Mouse (Mus musculus): ENCODE data around the gene Dhcr7. TPM values are rescaled to one million over a fixed set of nuclear protein-coding genes. Genes with fewer than 3 reads are reported as not detected.

Dhcr7 gene
- polyA plus RNA-seq, 1 experiment from 2014 or later: 54.5 TPM

DNA sequence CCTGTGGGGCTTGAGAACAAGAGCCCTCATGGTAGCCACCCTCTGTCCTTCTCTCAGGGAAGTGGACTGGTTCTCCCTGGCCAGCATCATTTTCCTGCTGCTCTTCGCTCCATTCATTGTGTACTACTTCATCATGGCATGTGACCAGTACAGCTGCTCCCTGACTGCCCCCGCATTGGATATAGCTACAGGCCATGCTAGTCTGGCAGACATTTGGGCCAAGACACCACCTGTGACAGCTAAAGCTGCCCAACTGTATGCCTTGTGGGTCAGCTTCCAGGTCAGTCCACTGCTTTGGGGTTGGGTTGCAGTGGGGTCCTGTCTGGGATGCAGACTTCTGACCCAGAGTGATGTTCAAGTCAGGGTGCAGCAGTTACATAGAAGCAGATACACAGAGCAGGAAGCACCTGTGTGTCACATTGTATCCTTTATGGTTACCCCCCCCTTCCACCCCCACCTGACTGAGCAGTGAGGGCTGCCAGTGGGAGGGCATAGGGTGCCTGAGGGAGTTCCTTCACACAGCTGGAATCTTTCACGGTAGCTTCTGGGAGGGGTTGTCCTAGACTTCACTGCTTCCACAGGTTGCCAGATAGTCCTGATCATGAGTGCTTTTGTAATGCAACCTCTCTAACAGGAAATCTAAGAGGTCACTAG is 14.9 kb downstream of the Dhcr7 start:
- H3K9me3 ChIP-seq: no peaks in the 10 kb centered on the region
- H3K9ac ChIP-seq: no peak overlapping the region
- no peaks in the 10 kb centered on the region for H3K27me3 ChIP-seq
- no peak overlapping the region for H3K4me2 ChIP-seq
- peaks cover 62% of the 10 kb centered on the region for H3K36me3 ChIP-seq
- no peak for ATAC-seq (ENCODE audit: low FRiP score)
- no peak overlapping the region for H3K27ac ChIP-seq
- 90% methylated on average over 3 of the region's 3 CpGs for WGBS
- H3K4me1 ChIP-seq (replicated peaks): peaks cover 38% of the 10 kb centered on the region
- no peak overlapping the region for H3K4me3 ChIP-seq

DNA sequence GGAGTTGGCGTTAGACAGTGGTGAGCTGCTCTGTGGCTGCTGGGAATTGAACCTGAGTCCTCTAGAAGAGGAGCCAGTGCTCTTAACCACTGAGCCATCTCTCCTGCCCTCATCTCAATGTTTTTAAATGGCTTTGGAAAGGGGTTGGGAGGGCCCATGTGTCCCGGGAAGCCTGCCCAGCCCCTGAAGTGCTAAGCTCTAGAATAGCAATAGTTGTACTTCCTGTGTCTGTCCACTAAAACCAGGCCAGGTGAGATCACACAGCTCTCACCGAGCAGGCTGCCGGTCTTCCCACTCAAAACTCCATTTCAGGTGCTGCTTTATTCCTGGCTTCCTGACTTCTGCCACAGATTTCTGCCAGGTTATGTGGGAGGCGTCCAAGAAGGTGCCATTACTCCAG is 17.2 kb downstream of the Dhcr7 start:
- no peaks in the 10 kb centered on the region for H3K9me3 ChIP-seq
- no peak for ATAC-seq (ENCODE audit: low FRiP score)
- H3K27ac ChIP-seq: no peak overlapping the region
- 96% methylated on average over 5 of the region's 5 CpGs for WGBS
- H3K4me2 ChIP-seq: no peak overlapping the region
- peaks cover 82% of the 10 kb centered on the region for H3K36me3 ChIP-seq
- peaks cover 15% of the 10 kb centered on the region for H3K4me1 ChIP-seq (replicated peaks)
- no peak overlapping the region for H3K9ac ChIP-seq
- H3K27me3 ChIP-seq: no peaks in the 10 kb centered on the region
- no peak overlapping the region for H3K4me3 ChIP-seq

DNA sequence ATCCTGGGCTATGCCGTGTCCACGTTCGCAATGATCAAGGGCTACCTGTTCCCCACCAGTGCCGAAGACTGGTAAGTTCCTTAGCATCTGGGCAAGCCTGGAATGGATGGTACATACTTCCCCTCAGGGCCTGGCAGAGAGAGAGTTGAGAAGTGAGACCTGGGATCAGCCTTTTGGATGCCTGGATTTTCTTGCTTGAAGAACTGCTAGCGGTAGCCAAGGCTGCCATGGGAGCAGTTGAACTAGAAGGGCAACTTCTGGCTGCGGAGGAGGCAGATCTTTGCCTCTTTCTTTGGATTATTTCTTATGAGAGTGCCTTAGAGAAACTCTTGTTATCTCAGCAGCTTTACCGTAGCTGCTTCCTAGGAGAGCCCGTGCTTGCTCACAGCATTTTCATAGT is 18.4 kb downstream of the Dhcr7 start:
- WGBS: 95% methylated on average over 8 of the region's 8 CpGs
- H3K9me3 ChIP-seq: no peaks in the 10 kb centered on the region
- H3K27ac ChIP-seq: no peak overlapping the region
- no peak overlapping the region for H3K9ac ChIP-seq
- no peaks in the 10 kb centered on the region for H3K27me3 ChIP-seq
- H3K4me2 ChIP-seq: no peak overlapping the region
- H3K4me1 ChIP-seq (replicated peaks): 0 out of 2 replicates have a peak, but pooled peaks cover 3% of the 10 kb centered on the region
- ATAC-seq (ENCODE audit: low FRiP score): no peak
- H3K4me3 ChIP-seq: no peak overlapping the region
- peaks cover 94% of the 10 kb centered on the region for H3K36me3 ChIP-seq

GRCm38 (mm10) chr7:143848127-143848767 is 25.3 kb downstream of the Dhcr7 start:
- 94% methylated on average over 5 of the region's 5 CpGs for WGBS
- Histone ChIP-seq H3K27ac (no peak overlapping the region), H3K36me3 (peaks cover 59% of the 10 kb centered on the region), H3K9me3 (no peaks in the 10 kb centered on the region), H3K27me3 (no peaks in the 10 kb centered on the region), H3K4me3 (no peak overlapping the region), H3K9ac (no peak overlapping the region), H3K4me2 (no peak overlapping the region), H3K4me1 (replicated peaks) (no peaks in the 10 kb centered on the region)
- no peak for ATAC-seq (ENCODE audit: low FRiP score)

DNA sequence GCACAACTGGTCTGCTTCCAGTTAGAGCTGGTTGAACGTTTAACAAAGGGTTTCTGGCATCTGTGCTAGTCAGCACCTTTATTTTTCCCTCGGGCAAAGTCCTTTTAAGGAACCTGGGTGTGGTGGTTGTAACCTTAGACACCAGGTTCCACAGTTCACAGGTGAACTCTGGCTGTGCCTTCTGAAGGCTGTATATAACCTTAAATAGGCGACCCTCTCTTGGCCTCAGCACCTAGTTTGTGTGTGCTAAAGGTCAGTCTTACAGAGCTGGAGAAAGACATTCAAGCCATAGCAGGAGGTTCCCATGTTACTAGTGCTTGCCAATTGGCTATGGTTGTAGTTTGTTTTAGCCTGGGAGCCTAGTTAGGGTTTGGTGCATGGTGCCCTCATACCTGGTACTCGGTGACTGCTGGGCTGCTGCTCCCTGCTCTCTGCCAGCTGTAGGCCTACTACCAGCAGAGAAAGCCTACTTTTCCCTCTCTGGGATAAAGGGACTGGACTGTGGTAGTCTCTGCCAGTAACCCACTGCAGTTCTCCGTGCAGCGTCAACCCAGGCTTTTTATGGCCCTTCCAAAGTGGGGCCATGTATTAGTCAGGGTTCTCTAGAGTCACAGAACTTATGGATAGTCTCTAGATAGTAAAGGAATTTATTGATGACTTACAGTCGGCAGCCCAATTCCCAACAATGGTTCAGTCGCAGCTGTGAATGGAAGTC is 26.0 kb downstream of the Dhcr7 start:
- no peaks in the 10 kb centered on the region for H3K4me1 ChIP-seq (replicated peaks)
- H3K27ac ChIP-seq: no peak overlapping the region
- ATAC-seq (ENCODE audit: low FRiP score): no peak
- WGBS: 94% methylated on average over 8 of the region's 8 CpGs
- H3K4me3 ChIP-seq: no peak overlapping the region
- no peaks in the 10 kb centered on the region for H3K27me3 ChIP-seq
- H3K9ac ChIP-seq: no peak overlapping the region
- no peak overlapping the region for H3K4me2 ChIP-seq
- H3K36me3 ChIP-seq: peaks cover 52% of the 10 kb centered on the region
- no peaks in the 10 kb centered on the region for H3K9me3 ChIP-seq

- Histone ChIP-seq H3K36me3 (no peaks in the 10 kb centered on the region), H3K4me1 (replicated peaks) (no peaks in the 10 kb centered on the region), H3K4me3 (no peak within 1 kb of the TSS), H3K4me2 (no peak within 1 kb of the TSS), H3K27ac (no peak within 1 kb of the TSS), H3K9ac (no peak within 1 kb of the TSS), H3K9me3 (0 out of 2 replicates have a peak, but pooled peaks cover 2% of the 10 kb centered on the region), H3K27me3 (no peaks in the 10 kb centered on the region)
- WGBS: 88% methylated on average over 2 of the region's 2 CpGs
- ATAC-seq (ENCODE audit: low FRiP score): no peak
These were observed 43.6 kb downstream of the Dhcr7 start, which contains the start of gene Gm498 for GRCm38 (mm10) chr7:143866538-143866937. Gene Gm498, plus strand, starts transcription at chr7:143866838.

GRCm38 (mm10) chr7:143868874-143869273 is 45.9 kb downstream of the Dhcr7 start:
- WGBS: 87% methylated on average over 4 of the region's 4 CpGs
- no peak overlapping the region for H3K4me2 ChIP-seq
- no peak for ATAC-seq (ENCODE audit: low FRiP score)

DNA sequence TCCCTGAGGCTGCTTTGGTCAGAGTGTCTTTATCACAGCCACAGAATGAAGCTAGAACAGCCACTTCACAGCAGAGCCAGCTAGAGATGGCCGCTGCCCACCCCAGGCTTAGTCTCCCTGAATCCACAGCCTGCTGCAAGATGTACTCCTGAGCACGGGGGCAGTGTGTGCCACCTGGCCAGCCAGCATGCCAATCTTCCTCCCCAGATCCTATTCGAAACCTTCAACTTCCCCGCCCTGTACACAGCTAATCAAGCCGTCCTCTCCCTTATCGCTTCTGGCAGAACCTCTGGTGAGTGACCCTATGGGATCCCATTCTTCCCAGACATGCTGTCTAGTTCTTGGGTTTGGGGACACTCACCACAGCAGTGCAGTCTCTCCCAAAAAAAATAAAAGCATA is 60.8 kb downstream of the Dhcr7 start:
- Histone ChIP-seq H3K9me3 (no peaks in the 10 kb centered on the region), H3K4me1 (replicated peaks) (no peaks in the 10 kb centered on the region), H3K27me3 (no peaks in the 10 kb centered on the region), H3K9ac (no peak overlapping the region), H3K36me3 (no peaks in the 10 kb centered on the region), H3K27ac (no peak overlapping the region), H3K4me3 (no peak overlapping the region), H3K4me2 (no peak overlapping the region)
- 86% methylated on average over 6 of the region's 6 CpGs for WGBS
- ATAC-seq (ENCODE audit: low FRiP score): no peak

More at GRCm38 (mm10) chr7:143868874-143869273, 45.9 kb downstream of the Dhcr7 start:
- Histone ChIP-seq H3K9ac (no peak overlapping the region), H3K4me3 (no peak overlapping the region), H3K36me3 (no peaks in the 10 kb centered on the region), H3K9me3 (peaks cover 2% of the 10 kb centered on the region; the same call in 1 of the 2 replicates), H3K27me3 (no peaks in the 10 kb centered on the region), H3K4me1 (replicated peaks) (no peaks in the 10 kb centered on the region), H3K27ac (no peak overlapping the region)

- 74% methylated on average over 2 of the region's 2 CpGs for WGBS
- no peaks in the 10 kb centered on the region for H3K4me1 ChIP-seq (replicated peaks)
- no peak overlapping the region for H3K4me2 ChIP-seq
- H3K9me3 ChIP-seq: no peaks in the 10 kb centered on the region
- ATAC-seq (ENCODE audit: low FRiP score): no peak
- H3K27me3 ChIP-seq: no peaks in the 10 kb centered on the region
- H3K36me3 ChIP-seq: no peaks in the 10 kb centered on the region
- no peak overlapping the region for H3K4me3 ChIP-seq
- H3K9ac ChIP-seq: no peak overlapping the region
- no peak overlapping the region for H3K27ac ChIP-seq
These were observed 68.2 kb downstream of the Dhcr7 start for GRCm38 (mm10) chr7:143891146-143891545.

DNA sequence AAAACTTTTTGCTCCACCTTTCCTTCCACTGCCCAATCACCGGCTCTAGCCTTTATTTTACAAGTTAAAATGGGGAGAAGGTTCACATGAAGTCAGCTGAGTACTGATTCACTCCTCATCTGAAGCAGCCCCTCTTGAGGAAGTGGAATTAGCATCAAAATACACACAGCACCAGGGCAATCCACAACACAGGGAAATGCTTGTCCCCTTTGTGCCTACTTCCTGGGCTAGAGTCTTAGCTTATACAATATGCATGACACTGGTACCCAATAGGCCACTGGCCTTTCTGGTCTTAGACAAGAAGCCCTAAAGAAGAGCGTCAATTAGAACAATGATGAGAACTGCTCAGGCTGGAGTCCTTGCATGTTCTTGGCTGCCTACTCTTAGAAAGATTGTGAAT is 69.4 kb downstream of the Dhcr7 start:
- Histone ChIP-seq H3K27ac (no peak overlapping the region), H3K36me3 (no peaks in the 10 kb centered on the region), H3K27me3 (no peaks in the 10 kb centered on the region), H3K4me2 (no peak overlapping the region), H3K4me3 (no peak overlapping the region), H3K9ac (no peak overlapping the region), H3K9me3 (no peaks in the 10 kb centered on the region), H3K4me1 (replicated peaks) (no peaks in the 10 kb centered on the region)
- ATAC-seq (ENCODE audit: low FRiP score): no peak
- WGBS: 58% methylated on average over 2 of the region's 2 CpGs
